Mouse (Mus musculus) cerebellum, postnatal 36 days (tissue): ENCODE measurements around the gene Rad18.
"Not testable (repeated sequence)": the region's sequence is repeated elsewhere in the genome, so short reads cannot be mapped to it uniquely, and the experiment has no call there.

ENCODE experiments used
- DNase-seq, 2 experiments: peaks; one replicate each; pipeline ENCODE4 v3.0.0; 2021 to 2022; ENCODE audit warnings: mixed read lengths in 2 of 2

Gene Rad18

DNA sequence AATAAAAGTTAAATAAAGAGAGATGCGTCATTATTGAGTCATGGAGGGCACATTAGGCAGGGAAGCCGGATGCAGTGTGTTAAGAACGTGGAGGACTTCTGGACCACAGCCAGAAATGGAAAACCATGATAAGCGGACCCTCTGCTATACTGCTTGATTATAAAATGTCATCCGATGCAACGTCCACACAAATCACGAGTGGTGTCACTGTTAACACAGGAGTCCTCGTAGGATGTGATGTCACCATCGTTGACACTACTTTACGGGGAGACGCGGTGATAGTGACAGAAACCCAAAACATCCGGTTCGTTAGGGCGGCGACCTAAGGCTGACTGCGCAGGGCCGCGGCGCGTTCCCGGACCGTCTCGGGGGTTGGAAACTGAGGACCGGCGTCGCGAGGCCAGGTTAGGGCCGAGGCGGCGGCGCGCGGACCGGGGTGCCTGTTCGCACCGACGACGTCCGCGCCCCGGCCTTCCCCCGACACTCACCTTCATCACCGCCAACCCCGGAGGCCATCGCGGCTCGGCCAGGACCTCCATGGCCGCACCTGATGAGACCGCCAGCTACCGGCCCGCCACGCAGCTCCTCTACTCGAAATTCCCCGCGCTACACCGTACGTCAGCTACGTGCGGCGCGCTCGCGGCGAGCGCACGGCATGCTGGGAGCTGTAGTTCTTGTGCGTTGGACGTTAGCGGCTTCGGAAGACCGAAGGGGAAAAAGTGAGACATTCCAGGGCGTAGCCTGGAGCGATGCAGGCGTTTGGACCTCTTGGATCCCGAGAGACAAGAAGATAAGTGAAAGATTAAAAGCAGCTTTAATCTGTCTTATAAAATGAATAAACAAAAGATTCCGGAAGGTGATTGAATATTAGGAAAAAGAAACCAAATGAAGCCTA lies at the start of gene Rad18:
TSS of gene Rad18 (minus strand) at position 631 of the 895 bp plus-strand sequence.
- peak; percentile 79 to 82 for DNase-seq

DNA sequence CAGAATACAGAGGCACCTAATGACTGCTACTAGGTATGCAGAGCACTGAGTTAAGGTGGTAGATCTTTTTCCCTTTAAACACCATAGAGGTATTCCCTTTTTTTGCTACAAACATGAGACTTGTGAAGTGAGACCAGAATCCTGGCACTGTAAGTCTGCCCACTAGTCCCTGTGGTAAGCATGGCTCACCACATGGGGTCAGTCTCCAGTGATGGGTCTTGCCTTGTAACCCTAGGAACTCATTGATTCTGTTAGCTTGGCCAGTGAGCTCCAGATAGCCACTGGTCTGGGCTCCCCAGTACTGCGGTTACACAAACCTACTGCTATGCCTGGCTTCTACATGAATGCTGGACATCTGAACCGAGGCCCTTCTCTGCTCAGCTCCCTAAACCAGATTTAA lies 45.8 kb upstream of the Rad18 start:
- peak in 1 of 2 experiments; percentile 21 for DNase-seq

DNA sequence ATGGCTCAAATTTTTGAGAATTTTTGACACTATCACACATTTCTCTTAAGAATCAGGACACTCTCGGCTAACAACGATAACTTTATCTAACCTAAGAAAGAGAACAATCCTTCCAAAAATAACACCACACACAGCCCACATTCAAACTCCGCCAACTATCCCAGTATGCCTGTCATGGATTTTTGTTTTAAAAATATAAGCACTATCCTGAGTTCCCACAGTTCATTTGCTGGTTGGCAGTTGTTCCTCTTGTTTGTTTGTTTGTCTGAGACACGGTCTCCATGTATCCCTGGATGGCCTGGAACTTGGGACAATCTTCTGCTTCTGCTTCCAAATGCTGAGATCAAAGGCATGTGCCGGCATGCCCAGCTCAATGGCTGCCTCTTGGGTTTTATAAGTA lies 45.3 kb upstream of the Rad18 start:
- DNase-seq, result no peak

- no peak for DNase-seq
These were observed 43.1 kb upstream of the Rad18 start for GRCm38 (mm10) chr6:112739635-112740034.

GRCm38 (mm10) chr6:112738924-112739323 lies 42.4 kb upstream of the Rad18 start:
- DNase-seq, result no peak

GRCm38 (mm10) chr6:112736471-112736870 lies 40.0 kb upstream of the Rad18 start:
- DNase-seq, result no peak

- DNase-seq, result no peak
These were observed 38.6 kb upstream of the Rad18 start for GRCm38 (mm10) chr6:112735054-112735453.

DNA sequence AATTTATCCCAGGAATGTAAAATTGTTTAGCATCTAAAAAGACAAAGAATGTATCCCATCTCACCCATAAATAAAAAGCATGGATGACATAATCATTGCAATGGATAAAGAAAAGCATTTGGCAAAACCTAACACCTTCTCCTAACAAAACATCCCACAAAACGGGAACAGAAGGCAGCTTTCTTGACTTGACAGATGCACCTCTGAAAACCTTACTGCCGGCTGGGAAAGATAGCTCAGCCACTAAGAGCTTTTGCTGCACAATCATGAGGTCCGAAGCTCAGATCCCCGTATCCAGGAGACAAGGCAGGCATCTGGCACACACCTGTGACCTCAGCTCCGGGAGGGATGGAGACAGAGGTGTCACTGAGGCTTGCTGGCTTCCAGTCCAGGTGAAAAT lies 37.5 kb upstream of the Rad18 start:
- DNase-seq, result no peak

DNA sequence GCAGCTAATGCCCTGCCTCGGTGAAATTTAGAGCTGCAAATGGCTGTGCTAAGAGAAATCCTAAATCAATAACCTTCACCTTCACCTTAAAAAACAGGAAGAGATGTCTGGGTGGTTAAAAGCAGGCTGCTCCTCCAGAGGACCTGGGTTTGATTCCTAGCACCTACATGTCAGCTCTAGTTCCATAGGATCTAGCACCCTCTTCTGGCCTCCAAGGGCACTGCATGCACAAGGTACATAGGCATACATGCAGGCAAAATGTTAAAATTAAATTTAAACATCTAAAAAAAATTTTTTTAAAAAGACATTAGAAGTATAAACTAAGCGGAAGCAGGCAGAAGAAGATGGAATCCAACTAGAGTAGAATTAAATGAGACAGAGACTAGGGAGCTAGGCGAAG lies 35.9 kb upstream of the Rad18 start:
- no peak for DNase-seq

DNA sequence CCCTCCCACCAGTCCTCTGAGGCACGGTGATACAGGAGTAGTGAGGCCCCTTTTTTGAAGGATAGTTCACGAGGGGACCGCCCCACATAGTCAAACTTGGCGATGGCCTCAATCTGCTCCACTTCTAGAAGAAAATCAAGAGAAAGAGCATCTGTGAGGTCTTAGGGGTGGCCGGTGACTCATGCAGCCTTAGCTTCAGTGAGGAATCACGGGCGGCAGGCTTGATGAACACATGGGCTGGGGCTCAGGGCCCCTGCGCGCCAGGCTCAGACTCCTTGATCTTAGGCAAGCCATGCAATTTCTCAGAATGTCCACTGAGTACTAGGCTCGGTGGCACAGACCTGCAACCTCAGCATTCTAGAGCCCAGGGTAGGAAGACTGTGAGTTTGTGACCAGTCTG lies 34.9 kb upstream of the Rad18 start:
- peak in 1 of 2 experiments; percentile 21 for DNase-seq

GRCm38 (mm10) chr6:112728760-112729422 lies 32.4 kb upstream of the Rad18 start:
- DNase-seq, result no peak

- DNase-seq, result no peak
These were observed 29.0 kb upstream of the Rad18 start for GRCm38 (mm10) chr6:112725468-112725867.

DNA sequence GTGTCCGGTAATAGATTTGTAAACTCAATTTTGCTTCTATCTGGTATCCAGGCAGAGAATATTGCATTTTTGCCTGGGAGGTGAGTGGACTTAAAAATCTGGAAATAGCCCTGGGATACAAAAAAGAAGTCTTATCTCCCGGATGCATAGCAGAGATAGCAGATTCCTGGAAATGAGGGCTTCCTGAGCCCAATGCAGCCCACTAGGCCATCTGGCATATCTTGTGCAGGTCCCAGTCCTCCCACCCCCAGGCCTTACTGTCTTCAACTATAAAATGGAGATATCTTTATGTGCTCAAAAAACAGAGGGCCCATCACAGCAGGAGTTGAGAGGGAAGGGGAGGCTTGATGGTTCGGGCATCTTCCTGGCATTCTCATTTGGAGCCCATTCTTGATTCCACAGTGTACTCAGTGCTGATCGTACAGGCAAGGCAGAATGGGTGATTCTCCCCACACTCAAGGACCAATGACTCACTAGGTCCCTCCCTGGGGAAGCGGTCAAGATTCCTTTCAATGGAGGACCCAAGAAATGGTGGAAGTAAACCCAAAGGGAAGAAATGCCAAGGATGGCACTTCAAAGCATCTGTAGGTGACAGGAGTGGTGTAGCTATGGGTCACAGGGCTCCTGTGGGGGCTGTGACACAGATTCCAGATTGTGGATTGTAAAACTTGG lies 24.1 kb upstream of the Rad18 start:
- DNase-seq, result no peak

DNA sequence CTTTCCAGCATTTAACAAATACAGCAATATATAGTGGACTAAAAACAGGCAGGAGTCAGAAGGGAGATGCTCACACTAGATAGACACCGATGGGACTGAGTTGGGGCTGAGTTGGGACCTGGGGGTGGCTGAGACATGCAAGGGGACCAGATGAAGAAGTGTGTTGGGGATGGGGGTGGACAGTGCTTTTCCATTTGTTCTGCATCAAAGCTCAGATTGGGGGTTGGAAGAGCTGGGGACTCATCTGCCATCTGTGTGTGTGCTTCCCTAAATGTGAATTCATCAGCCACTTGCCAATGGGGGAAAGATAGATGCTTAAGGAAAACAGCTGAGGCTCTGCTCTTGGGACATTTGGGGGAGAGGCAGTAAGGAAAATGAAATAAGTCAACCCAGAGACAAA lies 23.5 kb upstream of the Rad18 start:
- no peak for DNase-seq

GRCm38 (mm10) chr6:112717168-112717567 lies 20.7 kb upstream of the Rad18 start:
- peak; percentile 37 to 58 for DNase-seq

- no peak for DNase-seq
These were observed 17.5 kb upstream of the Rad18 start for GRCm38 (mm10) chr6:112713951-112714350.

DNA sequence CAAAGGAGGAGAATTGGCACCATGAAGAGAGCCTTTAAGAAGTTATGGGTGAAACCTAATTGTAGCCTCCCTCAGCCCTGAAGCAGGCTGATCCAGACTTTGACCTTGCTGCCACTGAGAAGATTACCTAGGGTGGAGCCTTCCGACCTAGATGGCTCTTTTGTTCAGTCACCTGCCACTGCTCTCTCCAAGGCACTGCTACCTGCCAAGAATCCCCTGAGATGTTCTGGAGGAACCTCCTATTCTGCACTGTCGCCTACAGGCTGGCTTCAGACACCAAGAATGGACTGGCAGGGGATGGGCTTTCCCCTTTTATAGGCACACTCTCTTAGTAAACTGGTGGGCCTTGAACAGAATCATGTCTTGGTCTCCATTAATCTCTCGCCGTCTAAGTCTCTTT lies 5.8 kb upstream of the Rad18 start:
- not testable (repeated sequence) for DNase-seq

GRCm38 (mm10) chr6:112700392-112700791 lies 3.9 kb upstream of the Rad18 start:
- peak; percentile 69 to 76 for DNase-seq

DNA sequence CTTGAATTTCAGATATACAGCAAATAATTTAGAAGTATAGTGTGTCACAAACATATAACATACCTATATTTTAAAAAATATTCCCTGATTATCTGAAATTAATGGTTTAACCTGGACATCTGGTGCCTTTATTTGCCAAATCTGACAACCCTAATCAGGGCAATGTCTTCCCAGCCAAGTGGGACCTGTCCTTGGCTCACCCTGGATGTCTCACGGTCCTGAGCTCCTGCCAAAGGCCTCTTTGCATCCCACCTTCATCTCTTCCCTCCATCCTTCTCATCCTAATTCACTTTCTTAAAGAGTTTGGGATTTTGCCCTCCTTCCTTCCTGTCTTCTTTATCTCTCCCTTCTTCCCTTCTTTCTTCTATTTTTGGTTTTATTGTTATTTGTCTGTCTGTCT lies 2.6 kb upstream of the Rad18 start:
- DNase-seq, result no peak

DNA sequence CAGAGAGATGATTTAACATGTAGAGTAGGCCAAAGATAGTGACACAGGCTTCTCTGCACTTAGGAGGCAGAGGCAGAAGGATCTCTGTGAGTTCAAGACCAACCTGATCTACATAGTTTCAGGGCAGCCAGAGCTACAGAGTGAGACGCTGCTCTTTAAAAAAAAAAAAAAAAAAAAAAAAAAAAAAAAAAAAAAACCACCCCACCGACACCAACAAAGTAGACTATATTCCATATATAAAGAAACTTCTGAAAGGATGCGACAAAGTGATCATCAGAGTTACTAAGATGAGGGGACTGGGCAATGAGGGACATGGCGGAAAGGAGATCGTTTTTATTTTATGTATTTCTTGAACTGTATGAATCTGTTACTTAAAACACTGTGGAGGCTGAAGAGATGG lies 2.0 kb downstream of the Rad18 start:
- DNase-seq, result no peak

GRCm38 (mm10) chr6:112691523-112691922 lies 5.0 kb downstream of the Rad18 start:
- no peak for DNase-seq

- DNase-seq, result no peak
These were observed 8.5 kb downstream of the Rad18 start for GRCm38 (mm10) chr6:112688033-112688432.

DNA sequence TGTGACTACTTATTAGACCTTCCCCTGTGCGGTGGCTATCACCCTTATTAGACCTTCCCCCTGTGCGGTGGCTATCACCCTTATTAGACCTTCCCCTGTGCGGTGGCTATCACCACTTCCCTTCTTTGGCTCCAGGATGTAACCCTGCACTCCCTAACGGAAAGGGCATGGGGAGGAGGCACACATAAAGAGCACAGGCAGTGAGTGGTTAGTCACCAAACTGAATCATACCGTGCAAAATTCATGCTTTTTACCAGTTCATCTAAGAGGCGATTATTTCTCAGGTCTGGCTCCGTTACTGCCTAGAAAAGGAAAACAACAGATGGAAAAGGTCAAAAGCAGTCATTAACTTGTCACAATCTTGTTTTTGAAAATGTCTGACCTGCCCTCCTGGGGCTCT lies 10.0 kb downstream of the Rad18 start:
- DNase-seq, result no peak

GRCm38 (mm10) chr6:112684065-112684464 lies 12.4 kb downstream of the Rad18 start:
- DNase-seq, result no peak
